Mouse (Mus musculus) left cerebral cortex, postnatal 14 days (tissue): ENCODE results near the gene St8sia1. TPM values are rescaled to one million over a fixed set of nuclear protein-coding genes. Genes with fewer than 3 reads are reported as not detected.

Source experiments
- DNase-seq, 2 experiments: peaks; one replicate each; pipeline ENCODE4 v3.0.0; 2021 to 2022; ENCODE audit warnings: low spot score in 2 of 2, mixed read lengths in 1 of 2
- intact Hi-C: fragments of 180-260 bp; cut with DNase I; formaldehyde crosslinking; loops from one replicate; pipeline ENCODE4 v1.15.1; 2025
- total RNA-seq, 2 experiments: library from RNA; stranded (reverse); gene quantifications; 2 replicates each; pipeline ENCODE4 v1.2.3; 2021

St8sia1 gene
- total RNA-seq, 2 experiments from 2014 or later, result 22.1 to 24.0 TPM

DNA sequence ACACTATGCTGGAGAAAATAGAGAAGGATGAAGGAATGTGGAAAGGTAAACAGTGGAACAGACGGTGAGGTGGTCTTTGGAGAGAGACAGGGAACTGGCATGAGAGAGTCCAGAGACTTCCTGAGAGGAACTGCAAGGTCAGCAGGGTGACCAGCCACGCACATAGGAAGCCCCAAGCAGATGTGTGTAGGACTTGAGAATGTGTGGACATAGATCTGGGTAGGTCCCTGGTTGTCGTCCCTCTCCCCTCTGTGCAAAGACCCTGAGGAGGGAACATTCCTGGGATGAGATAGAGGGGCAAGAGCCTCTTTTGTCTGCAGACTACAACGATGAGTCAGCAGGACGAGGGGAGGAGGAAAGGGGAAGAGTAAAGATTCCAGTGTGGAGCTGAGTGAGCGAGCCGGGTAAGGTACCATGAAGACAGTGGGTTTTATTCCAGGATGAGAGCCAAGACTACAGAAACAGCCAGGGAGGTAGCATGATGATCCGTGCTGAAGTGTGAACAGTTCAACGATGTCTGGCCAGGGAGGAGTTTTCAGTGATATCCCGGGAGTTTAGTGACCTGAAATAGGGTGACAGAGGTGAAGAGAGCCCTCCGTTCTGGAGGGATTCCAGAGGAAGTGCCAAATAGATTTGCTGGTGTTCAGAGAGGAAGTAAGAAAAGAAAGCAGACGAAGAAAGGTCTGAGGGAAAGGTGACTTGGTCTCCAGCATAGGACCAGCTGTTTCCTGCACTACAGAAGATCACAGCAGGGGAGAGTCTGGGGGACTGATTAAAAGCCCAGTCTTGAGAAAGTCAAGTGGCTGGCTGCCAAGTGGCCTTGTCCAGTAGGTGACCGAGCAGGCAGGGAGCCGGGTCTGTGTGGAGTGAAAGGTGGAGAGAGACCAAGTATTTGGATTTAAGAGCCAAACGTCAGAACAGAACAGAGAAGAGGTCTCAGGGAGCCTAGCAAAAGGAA lies 85.2 kb downstream of the St8sia1 start:
- peak; percentile 25 to 50 for DNase-seq
- intact Hi-C loops, result loop anchor here (5.0 kb wide), 1 partner anchor 83 kb away; the partner anchor contains the start of gene St8sia1

DNA sequence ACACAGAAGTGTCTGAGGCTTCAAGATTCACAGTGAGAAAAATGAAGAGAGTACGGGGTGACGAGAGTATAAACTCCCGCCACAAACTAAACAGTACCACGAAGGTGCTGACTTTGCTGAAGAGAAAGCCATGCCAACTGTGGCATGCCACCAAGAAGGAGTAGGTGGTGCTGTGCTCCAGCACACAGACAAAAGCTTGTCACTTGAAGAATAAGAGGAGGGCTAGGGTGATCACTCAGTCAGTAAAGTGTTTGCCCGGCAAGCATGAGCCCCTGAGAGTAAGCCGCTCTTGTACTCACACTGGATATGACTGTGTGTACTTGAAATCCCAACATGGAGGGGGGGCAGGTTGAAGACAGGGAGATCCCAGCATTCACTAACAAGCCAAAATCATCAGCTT lies 87.0 kb downstream of the St8sia1 start:
- intact Hi-C loops, result loop anchor here (5.0 kb wide), 1 partner anchor 85 kb away; the partner anchor contains the start of gene St8sia1
- DNase-seq, result no peak

DNA sequence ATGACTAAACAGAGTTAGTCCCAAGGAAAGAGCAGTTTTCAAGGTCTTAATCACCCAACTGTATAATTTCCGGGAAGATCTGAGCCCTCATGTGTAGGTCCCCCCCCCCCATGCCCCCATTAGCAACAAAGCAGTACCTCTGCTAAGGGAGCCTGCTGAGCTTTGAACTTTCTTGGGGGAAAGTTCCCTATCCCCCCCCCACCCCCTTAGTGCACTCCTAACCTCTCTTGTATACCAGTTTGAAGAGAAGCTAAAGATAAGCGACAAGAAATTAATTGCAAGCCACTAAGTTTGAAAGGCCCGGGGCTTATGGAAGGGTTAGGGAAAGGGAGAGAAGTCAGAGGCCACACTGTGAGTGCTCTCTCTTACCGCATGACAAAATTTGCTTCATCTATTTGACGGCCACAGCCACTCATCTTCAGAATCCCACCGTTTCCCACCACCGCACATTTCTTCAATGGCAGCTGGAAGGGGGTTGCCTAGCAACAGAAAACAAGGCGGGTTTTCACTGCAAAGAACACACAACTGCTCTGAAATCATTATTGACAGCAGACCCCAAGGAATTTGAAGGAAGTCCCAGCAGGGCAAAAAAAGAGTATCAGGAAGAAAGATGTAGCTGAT lies 87.9 kb downstream of the St8sia1 start:
- intact Hi-C loops, result loop anchor here (5.0 kb wide), 1 partner anchor 86 kb away; the partner anchor contains the start of gene St8sia1
- no peak for DNase-seq

GRCm38 (mm10) chr6:142873795-142874563 lies 90.3 kb downstream of the St8sia1 start:
- no peak for DNase-seq
- intact Hi-C loops, result no loop called here

- DNase-seq, result no peak
- intact Hi-C loops, result no loop called here
These were observed 94.4 kb downstream of the St8sia1 start for GRCm38 (mm10) chr6:142869715-142870422.

DNA sequence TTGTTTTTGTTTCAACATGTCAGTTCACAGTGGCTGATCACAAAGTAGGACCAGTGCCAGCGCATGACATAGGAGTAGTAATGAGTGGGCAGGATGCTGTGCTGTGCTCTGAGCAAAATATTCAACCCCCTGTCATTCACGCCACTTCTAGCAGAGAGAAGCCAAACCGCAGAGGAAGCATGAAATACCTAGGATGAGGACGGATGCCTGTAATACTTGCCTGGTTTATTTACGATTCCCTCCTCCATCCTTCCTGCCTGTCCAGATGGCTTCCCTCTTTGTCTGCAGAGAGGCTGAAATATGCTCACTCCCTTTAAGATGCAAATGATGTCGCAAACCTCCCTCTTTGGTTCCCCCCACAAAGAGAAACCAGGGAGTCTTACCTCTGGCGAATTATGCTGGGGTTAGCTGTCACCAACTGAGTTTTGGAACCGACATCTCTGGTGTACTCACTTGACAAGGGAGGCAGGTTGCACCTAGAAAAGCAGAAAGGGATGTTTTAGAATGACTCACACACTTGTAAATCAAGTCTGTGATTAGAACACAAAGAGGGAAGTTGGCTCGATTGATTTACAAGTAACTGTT lies 96.7 kb downstream of the St8sia1 start:
- DNase-seq, result peak; percentile 27 to 45
- intact Hi-C loops, result no loop called here

DNA sequence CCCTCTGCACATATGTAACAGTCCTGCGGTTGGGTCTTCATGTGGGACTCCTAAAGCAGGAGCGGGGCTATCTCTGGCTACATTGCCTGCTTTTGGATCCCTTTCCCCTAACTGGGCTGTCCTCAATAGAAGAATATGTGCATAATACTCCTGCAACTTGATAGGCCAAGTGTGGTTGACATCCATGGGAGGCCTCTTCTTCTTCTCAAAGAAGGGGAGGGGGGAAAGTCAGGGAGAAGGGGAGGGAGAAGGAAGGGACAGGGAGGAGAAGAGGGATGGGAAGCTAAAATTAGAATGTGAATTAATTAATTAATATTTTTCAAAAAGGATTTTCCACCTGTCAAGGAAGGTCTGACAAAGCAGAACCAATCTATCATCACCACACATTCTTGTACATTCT lies 97.2 kb downstream of the St8sia1 start:
- intact Hi-C loops, result no loop called here
- DNase-seq, result no peak

DNA sequence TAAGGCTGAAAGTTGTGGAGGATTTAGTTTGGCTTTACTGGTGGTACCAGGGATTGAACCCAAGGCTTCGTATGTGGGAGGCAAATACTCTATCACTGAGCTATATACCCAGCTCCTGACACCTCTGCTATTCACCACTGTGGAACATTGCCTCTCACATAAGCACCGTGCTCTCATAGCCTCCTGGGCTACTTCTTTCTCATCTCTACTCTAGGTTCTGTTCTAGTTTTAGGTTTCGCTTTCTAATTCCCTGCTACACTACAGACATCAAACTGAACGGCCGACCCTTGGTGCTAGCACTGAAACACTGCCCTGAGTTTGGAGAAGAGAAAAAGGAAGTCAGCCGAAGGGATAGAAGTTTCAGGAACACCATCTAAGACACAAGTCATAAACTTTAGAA lies 99.1 kb downstream of the St8sia1 start:
- DNase-seq, result no peak
- intact Hi-C loops, result no loop called here

- intact Hi-C loops, result no loop called here
- no peak for DNase-seq
These were observed 100.4 kb downstream of the St8sia1 start for GRCm38 (mm10) chr6:142863881-142864280.

DNA sequence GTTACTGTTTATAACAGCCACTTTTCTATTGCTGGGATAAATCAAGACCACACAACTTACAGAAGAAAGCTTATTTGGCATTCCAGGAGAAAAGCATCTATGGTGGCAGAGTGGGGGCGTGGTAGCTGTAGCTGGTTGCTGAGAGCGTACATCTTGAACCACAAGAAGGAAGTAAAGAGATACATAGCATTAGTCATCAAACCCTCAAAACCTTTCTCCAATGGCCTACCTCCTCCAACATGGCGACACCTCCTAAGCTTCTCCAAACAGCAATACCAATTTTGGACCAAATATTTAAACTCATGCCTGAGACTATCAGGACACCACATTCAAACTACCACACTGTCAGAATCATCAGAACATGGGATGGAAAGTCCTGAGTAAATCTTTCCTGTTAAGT lies 102.0 kb downstream of the St8sia1 start:
- no peak for DNase-seq
- intact Hi-C loops, result no loop called here

GRCm38 (mm10) chr6:142860396-142860795 lies 103.9 kb downstream of the St8sia1 start:
- intact Hi-C loops, result no loop called here
- no peak for DNase-seq

DNA sequence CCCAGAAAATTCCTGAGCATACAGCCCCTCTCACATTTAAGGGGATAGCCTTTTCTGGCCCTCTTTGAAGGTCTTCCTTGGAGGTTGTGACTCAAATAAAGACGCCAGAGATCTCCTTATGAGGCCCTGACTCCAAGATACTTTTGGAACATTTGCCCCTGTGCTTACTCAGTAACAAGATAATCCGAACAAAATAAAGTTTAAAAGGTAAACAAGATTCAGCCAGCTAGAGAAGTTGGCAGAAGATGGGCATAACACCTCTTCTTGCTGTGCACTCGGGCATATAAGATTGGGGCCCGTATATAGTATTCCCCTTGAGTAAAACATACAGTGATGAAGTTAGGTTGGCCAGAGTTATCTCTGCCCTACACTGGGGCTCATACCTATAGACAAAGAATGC lies 104.3 kb downstream of the St8sia1 start:
- intact Hi-C loops, result no loop called here

GRCm38 (mm10) chr6:142858937-142859336 lies 105.3 kb downstream of the St8sia1 start:
- intact Hi-C loops, result no loop called here
- peak in 1 of 2 experiments; percentile 20 for DNase-seq

More for the DNA sequence above, 104.3 kb downstream of the St8sia1 start:
- DNase-seq, result no peak

DNA sequence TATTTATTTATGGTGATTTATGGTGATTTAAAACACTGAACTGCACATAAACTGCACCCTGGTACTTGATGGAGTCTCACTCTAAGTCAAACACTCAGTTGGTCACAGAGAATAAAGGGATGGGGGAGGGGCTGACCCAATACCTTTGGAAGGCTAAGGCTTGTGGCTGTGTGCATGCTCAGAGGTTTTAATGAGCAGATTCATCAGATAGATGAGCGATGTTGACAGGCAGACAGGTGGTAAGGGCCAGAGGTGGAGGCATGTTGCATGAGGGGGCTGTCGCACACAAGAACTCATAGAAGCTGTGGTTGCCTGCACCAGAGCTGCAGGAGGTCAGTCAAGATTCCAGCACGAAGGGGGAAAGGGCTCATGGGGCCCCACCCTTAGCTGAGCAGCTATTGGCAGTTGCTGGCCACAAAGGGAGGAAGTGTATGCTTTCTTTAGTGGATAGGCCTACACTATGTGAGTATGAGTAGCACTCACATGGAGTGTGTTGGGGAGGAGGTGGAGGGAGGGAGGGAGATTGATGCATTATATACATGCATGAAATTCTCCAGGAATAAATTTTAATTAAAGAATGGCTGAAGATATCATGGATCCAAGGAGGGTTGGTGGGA lies 107.9 kb downstream of the St8sia1 start:
- intact Hi-C loops, result no loop called here
- DNase-seq, result no peak

GRCm38 (mm10) chr6:142855761-142856160 lies 108.5 kb downstream of the St8sia1 start:
- intact Hi-C loops, result no loop called here
- no peak for DNase-seq

GRCm38 (mm10) chr6:142852419-142853377 lies 111.6 kb downstream of the St8sia1 start:
- peak in 1 of 2 experiments; percentile 26 for DNase-seq
- intact Hi-C loops, result no loop called here

DNA sequence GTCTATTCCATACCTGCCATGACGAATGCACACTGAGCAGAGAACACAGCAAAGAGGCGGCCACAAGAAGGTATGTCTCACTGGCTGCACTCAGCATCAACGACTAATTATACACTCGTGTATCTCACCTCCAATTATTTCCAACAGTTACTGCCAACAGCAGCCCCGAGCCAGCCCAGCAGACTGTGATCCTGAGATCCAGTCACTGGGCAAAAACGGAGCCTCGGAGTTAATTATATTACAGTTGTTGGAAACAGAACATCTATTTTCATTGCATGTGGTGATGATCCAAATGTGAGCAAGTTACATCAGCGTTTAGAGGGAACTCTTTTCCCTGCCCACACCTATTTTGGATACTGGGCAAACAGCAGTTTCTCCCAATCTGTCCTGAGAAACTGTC lies 113.8 kb downstream of the St8sia1 start:
- DNase-seq, result peak; percentile 29 to 74
- intact Hi-C loops, result no loop called here
